Mouse (Mus musculus) gastrocnemius, adult 2 months (tissue): ENCODE data around the gene Slc41a3. TPM values are rescaled to one million over a fixed set of nuclear protein-coding genes. Genes with fewer than 3 reads are reported as not detected.

ENCODE experiments used
- DNase-seq: peaks from one replicate; pipeline ENCODE4 v3.0.0; 2022
- H3K27ac ChIP-seq: fragments of 200-600 bp; 2 replicates; pipeline ENCODE4 v1.8.1; 2022; ENCODE audit warnings: mild to moderate bottlenecking
- H3K4me3 ChIP-seq: fragments of 200-600 bp; 2 replicates; pipeline ENCODE4 v1.8.1; 2022; ENCODE audit warnings: mild to moderate bottlenecking, moderate library complexity
- CTCF ChIP-seq: fragments of 200-600 bp; IDR thresholded peaks from 2 replicates; pipeline ENCODE4 v1.8.1; 2022; ENCODE audit warnings: antibody characterized with exemption, mild to moderate bottlenecking, moderate library complexity
- intact Hi-C: fragments of 180-260 bp; cut with DNase I; formaldehyde crosslinking; loops from one replicate; pipeline ENCODE4 v1.15.1; 2025
- microRNA-seq: library from miRNA; unstranded; fragments of <30 nt; microRNA quantifications from one replicate; pipeline ENCODE4 v1.2.0, GENCODE M21; 2021
- total RNA-seq, 2 experiments: library from RNA; stranded (reverse); gene quantifications; 2 replicates each; pipeline ENCODE4 v1.2.3; 2021

Slc41a3 gene
- total RNA-seq, 2 experiments from 2014 or later = 75.0 to 118 TPM

DNA sequence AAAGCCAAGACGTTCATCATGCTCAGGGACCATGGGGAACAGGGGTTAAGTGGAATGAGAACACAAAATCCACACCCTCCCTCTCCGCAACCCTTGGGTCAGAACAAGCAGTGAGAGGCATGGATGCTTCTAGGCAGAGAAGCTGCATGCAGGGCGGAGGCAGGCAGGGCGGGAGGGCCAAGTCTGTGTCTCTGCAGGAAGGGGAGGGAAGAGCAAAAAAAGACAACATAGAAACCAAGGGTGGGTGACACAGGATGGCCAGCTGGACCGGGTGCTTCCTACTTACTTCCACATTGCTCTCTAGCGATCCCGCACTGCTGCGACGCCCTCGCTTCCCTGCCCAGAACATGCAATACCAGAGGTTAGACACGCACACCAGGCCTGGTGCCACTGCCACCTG, 59.2 kb downstream of the Slc41a3 start:
- TF ChIP-seq CTCF = no peak
- Histone ChIP-seq H3K4me3 (no peak overlapping the region), H3K27ac (no peak overlapping the region)
- DNase-seq = no peak
- intact Hi-C loops = no loop called here

DNA sequence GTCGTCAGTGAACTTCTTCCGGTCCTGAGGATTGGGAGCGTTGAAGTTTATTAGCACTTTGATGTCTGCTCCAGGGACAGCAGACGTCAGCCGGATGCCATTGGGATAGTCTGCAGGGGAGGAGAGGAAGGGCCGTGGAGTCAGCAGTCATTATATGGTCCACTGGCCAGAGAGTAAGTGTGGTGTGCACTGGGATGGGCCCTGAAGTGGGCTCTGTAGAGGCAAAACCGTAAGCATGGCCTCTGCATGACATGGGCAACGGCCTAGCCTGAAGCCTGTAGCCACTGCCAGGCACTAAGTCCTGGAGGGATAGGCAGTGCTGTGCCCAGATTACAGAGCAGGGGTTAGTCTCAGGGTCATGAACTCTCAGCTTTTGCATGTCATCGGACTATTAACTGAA, 64.2 kb downstream of the Slc41a3 start:
- no peak for TF ChIP-seq CTCF
- no peak for DNase-seq
- intact Hi-C loops = no loop called here
- H3K4me3 ChIP-seq = no peak overlapping the region
- H3K27ac ChIP-seq = no peak overlapping the region

DNA sequence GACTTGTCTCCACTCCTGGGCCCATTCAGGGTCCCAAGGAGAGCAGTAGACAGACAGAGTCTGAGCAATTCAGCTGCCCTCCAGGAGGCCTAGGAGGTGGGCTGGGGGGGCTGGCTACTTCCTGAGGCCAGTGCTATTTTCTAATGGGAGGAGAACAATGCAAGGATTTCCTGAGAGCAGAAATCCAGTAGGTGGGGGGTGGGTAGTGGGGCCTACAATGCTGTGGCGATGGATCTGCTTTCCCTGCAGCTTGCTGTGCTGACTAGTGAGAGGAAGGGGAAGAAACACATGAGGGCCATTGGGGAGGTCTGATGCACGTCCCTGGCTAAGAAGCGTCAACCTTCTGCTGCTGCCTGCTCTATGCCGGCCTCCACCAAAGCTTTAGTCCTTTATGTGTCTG, 74.2 kb downstream of the Slc41a3 start:
- Histone ChIP-seq H3K4me3 (no peak overlapping the region), H3K27ac (peak overlapping the region; percentile 31; the same call in 1 of the 2 replicates)
- TF ChIP-seq CTCF = no peak
- intact Hi-C loops = no loop called here
- no peak for DNase-seq

DNA sequence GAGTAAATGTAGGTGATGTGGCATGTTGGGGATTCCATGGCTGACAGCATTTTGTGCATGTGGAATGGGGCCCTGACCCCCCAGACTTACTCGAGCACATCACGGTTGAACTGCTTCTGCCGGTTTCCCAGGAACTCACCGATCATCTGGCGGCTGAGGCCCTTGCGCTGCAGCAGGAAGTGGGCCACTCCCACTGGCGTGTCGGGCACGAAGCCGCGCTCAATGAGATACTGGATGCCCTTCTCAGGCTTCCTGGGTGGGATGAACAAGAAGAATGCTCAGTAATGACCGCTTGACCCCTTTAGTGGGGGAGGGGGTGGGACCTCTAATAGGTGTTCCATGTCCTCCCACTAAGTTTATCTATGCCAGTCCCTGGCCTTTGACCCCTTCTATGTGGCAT, 75.9 kb downstream of the Slc41a3 start:
- TF ChIP-seq CTCF = no peak
- Histone ChIP-seq H3K4me3 (no peak overlapping the region), H3K27ac (peak overlapping the region; percentile 21; the same call in 1 of the 2 replicates)
- intact Hi-C loops = no loop called here
- no peak for DNase-seq

DNA sequence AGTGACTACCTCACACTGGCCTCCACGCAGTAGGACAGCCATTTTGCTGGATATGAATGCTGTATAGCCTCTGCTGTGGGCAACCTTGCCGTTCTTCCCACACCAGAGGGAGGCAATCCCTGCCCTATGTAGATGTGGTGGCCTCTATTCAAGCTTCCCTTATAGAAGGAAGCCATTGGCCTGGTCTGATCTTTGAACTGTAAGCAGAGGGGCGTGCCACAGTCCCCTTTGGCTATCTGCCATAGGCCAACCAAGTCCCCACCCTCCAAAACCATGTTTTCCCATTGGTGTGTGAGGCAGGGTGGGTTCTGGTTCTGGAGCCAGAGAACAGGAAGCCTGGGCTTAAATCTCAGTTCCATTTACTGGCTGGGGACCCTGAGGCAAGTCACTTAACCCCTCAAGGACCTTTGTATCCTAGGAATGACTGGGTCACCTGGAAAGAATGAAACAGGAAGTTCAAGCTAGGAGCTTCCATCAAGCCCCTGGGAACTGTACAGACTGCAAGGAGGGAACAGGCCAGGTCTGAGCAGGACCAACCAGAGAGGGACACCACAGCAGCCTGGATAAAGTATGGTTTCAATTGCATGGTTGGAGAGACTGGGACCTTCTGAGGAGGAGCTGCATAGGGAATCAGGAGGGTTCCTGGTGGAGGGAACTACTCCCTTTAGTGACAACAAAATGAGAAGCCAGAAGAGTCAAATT, 79.5 kb downstream of the Slc41a3 start:
- no peak for DNase-seq
- TF ChIP-seq CTCF = no peak
- Histone ChIP-seq H3K27ac (peak overlapping the region; percentile 58), H3K4me3 (no peak overlapping the region)
- intact Hi-C loops = no loop called here

DNA sequence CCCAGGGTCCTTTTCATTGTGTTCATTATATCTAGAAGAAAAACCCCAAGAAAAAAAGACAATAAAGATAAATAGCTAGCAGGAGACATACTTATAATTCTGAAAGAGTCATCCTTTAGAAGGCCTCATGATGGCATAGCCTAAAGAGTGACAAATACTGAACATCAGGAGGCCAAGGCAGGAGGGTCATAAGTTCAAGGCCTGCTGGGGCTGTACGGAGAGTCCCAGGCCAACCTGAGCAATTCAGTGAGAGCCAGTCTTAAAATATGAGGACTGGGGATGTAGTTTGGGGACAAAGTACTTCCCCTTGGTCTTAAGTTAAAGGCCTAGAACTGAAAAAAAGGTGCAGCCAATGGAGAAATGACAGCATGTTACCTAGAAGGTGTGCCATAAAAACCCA, 82.3 kb downstream of the Slc41a3 start:
- no peak for TF ChIP-seq CTCF
- no peak for DNase-seq
- peak overlapping the region; percentile 90; the same call in 1 of the 2 replicates for H3K27ac ChIP-seq
- H3K4me3 ChIP-seq = no peak overlapping the region
- intact Hi-C loops = no loop called here

DNA sequence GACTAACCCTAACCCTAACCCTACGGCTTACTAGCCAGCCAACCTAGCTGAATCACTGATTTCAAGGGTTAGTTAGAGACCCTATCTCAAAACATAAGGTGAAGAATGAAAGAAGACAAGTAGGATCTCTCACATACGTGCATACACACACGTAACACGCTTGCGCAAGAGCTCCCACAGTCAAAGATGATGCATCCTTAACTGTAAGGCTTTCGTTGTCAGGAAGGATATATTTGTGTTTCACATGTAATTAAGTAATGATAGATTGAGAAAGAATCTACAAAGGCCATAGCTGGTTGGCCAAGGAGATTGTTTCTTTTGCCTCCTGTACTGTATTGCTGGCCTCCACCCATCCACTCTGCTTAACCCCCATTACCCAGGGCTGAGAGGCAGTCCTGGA, 83.5 kb downstream of the Slc41a3 start:
- Histone ChIP-seq H3K4me3 (no peak overlapping the region), H3K27ac (peak overlapping the region; percentile 90)
- TF ChIP-seq CTCF = no peak
- DNase-seq = no peak
- intact Hi-C loops = no loop called here

DNA sequence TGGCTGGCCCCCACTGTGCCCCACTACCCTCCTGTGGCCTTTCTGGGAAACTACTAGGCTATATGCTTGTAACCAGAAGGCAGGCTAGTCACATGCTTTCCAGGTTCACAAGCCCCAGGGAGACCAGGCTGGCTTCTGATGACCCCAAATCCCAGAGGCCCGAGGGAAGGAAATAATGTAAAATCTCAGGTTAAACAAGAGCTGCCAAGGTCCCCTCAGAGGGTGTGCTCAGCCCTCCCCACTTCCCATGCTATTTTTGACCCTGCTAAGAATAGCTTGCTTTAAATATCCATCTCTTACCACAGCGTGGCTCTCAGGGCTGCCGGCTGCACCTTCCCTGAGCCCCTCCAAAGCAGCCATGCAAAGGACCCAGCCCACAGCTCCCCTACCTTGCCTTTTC, 84.2 kb downstream of the Slc41a3 start:
- TF ChIP-seq CTCF = peak; percentile 22; the same call in 1 of the 2 replicates
- intact Hi-C loops = no loop called here
- Histone ChIP-seq H3K4me3 (peak overlapping the region; percentile 31), H3K27ac (peak overlapping the region; percentile 90)
- DNase-seq = peak; percentile 64

DNA sequence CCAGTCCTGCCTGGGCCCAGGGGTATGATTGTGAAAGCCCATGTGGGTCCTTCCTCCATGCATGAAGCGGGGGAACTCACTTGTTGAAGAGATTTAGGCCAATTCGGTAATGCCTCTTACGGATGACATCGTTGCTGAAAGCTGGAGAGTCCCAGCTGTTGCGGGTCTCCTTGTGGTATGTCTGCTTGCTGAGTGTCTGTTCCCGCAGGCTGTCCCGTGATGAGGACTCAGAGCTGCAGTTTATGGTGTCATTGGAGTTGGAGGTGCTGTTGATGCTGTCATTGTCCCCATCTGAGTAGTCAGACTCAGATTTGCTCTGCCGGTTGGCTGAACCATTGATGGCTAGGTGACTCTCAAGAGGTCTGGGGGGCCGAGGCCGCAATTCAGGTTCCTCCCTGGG, 85.0 kb downstream of the Slc41a3 start:
- H3K27ac ChIP-seq = peak overlapping the region; percentile 90
- no peak for DNase-seq

DNA sequence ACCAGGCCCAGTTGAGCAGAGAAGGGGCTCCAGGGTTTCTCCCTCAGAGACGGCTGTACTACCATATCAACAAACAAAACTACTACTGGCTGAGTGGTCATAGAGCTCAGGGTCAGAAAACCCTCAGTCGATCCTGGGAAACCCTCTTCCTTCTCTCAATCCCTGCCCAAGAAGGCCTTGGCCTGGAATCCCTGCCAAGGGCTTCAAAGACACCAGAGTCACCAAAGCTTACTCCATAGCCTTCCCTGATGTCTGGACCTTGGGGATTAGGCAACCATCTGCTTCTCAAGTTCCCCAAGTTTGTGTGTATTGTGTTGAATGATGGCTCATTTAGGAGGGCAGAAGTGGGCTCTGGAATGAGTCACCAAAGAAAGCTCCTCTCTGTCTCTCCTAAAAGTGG, 87.4 kb downstream of the Slc41a3 start:
- intact Hi-C loops = no loop called here
- H3K4me3 ChIP-seq = no peak overlapping the region
- H3K27ac ChIP-seq = peak overlapping the region; percentile 46
- TF ChIP-seq CTCF = no peak
- no peak for DNase-seq

More for the DNA sequence above, 85.0 kb downstream of the Slc41a3 start:
- intact Hi-C loops = no loop called here
- peak overlapping the region; percentile 31 for H3K4me3 ChIP-seq
- no peak for TF ChIP-seq CTCF

DNA sequence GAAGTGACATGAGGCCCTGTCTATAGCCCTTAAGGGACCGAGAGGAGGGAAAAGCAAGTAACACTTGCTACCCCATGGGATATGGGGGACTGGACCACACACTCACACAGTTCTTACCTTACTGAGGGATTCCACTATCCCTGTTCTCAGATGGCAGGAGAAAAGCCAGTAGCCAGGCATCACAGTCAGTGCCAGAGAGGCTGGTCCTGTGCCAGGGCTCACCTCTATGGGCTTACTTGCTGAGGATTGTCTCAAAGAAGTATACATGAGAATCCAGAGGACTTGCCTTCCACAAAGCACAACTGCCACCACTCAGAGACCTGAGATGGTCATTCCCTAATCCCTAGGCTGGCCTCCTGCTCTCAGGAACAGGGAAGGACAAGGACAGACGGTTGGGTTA, 87.9 kb downstream of the Slc41a3 start:
- H3K4me3 ChIP-seq = no peak overlapping the region
- intact Hi-C loops = no loop called here
- peak overlapping the region; percentile 46 for H3K27ac ChIP-seq
- no peak for DNase-seq
- TF ChIP-seq CTCF = no peak

DNA sequence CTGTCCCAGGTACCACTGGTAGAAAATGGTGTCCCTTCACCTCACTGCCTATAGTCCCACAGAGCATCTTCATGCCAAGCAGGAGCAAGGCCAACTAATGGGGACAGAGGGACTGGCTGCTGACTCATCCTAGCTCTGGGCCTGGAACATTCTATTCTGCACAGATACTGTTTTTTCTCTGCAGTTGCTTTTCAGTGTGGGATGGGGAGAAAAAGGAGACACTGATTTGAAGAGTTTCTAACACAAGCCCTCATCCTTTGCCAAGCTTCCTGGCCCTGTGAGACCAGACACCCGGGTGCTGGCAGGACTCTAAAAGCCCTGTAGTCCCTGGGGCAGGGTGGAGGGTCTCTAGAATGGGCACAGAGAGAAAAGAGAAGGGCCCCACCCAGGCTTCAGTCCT, 91.2 kb downstream of the Slc41a3 start:
- peak; percentile 67 for DNase-seq
- intact Hi-C loops = no loop called here
- TF ChIP-seq CTCF = no peak
- Histone ChIP-seq H3K27ac (peak overlapping the region; percentile 94), H3K4me3 (no peak overlapping the region)

Small RNAs within 50 kb of the gene (microRNA-seq; reads per million reads assigned to microRNA genes)
- not detected for gene Gm24816

Other genes with a start within 250 kb of the Slc41a3 start
- gene Zxdc, start 235.2 kb upstream of the Slc41a3 start, total RNA-seq = 10 to 100 TPM; 15.5 to 15.9 TPM
- under 1 TPM; 0.11 to 0.13 TPM for gene Cfap100, start 175.9 kb upstream of the Slc41a3 start, total RNA-seq
- gene Klf15, start 142.1 kb upstream of the Slc41a3 start, total RNA-seq = 10 to 100 TPM; 54.4 to 64.4 TPM
- 1 to 10 TPM; 3.6 to 5.3 TPM for gene Aldh1l1, start 118.3 kb upstream of the Slc41a3 start, total RNA-seq